Mouse (Mus musculus) stomach, embryonic 15.5 days (tissue): ENCODE results near the gene Zfp398. TPM values are rescaled to one million over a fixed set of nuclear protein-coding genes. Genes with fewer than 3 reads are reported as not detected.
A peak's percentile ranks its signal among the peaks of the same experiment; 100 is the strongest.
"Not testable (repeated sequence)": the region's sequence is repeated elsewhere in the genome, so short reads cannot be mapped to it uniquely, and the experiment has no call there.

Experiments used
- ATAC-seq: fragments of 200-750 bp; cut with Nextera tagmentation; 2 replicates; pipeline ENCODE4 v1.8.0; 2017; ENCODE audit warnings: low read depth, moderate number of reproducible peaks, moderate TSS enrichment; ENCODE audit not compliant: insufficient read depth, low FRiP score
- H3K27ac ChIP-seq: fragments of 300-500 bp; sonication (generic); 2 replicates; pipeline ENCODE4 v1.5.1; 2015; ENCODE audit warnings: mild to moderate bottlenecking, inconsistent platforms
- H3K27me3 ChIP-seq: fragments of 300-500 bp; sonication (generic); replicated peaks from 2 replicates; pipeline ENCODE4 v1.6.1; 2015; ENCODE audit warnings: inconsistent platforms
- H3K36me3 ChIP-seq: fragments of 300-500 bp; sonication (generic); 2 replicates; pipeline ENCODE4 v1.6.1; 2015; ENCODE audit warnings: inconsistent platforms
- H3K4me1 ChIP-seq: fragments of 300-500 bp; sonication (generic); 2 replicates; pipeline ENCODE4 v1.6.1; 2015; ENCODE audit warnings: inconsistent platforms
- H3K4me2 ChIP-seq: fragments of 300-500 bp; sonication (generic); 2 replicates; pipeline ENCODE4 v1.6.1; 2015; ENCODE audit warnings: mild to moderate bottlenecking, inconsistent platforms
- H3K4me3 ChIP-seq: fragments of 300-500 bp; sonication (generic); replicated peaks from 2 replicates; pipeline ENCODE4 v1.5.1; 2015; ENCODE audit warnings: inconsistent platforms
- H3K9ac ChIP-seq: fragments of 300-500 bp; sonication (generic); 2 replicates; pipeline ENCODE4 v1.6.1; 2015; ENCODE audit warnings: inconsistent platforms
- H3K9me3 ChIP-seq: fragments of 300-500 bp; sonication (generic); 2 replicates; pipeline ENCODE4 v1.6.1; 2016; ENCODE audit warnings: inconsistent platforms
- WGBS: fragments of 180-500 bp; shearing (Covaris S2); methylation state at CpG from one replicate; pipeline ENCODE4 v1.1.7; 2015; 5-methylcytosine and 5-hydroxymethylcytosine counted together
- polyA plus RNA-seq: library from polyadenylated mRNA; unstranded; fragments of >200 nt; fragmentation: Nextera tagmentation; extraction: Ambion mirVana; gene quantifications from 2 replicates; pipeline ENCODE4 v1.2.1, GENCODE M21; 2015

Gene Zfp398
- polyA plus RNA-seq, 1 experiment from 2014 or later: 9.0 TPM

DNA sequence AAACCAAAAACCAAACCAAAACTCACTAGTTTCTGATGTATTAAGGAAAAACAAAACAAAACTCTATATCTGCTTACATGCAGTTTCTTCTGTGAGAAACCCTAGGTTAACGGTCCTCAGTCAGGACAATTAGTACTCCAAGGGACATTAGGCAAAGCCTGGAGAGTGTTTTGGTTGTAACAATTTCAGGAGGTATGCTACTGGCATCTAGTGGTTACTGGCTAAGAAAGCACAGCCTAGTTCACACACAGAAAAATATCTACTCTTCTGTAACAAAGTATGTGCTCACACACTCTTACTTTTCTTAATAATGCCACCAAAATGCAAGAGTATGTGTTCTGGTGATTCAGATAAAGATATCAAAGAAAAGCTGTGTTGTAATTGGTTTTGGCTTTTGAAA, 6.5 kb upstream of the Zfp398 start:
- ATAC-seq: no peak
- H3K27ac ChIP-seq: no peak overlapping the region
- peaks cover 4% of the 10 kb centered on the region; the same call in 1 of the 2 replicates for H3K4me1 ChIP-seq
- H3K4me2 ChIP-seq: no peak overlapping the region
- H3K36me3 ChIP-seq: no peaks in the 10 kb centered on the region
- no peaks in the 10 kb centered on the region for H3K9me3 ChIP-seq
- no peak overlapping the region for H3K4me3 ChIP-seq
- WGBS: 25% methylated on average over 1 of the region's 1 CpGs
- H3K9ac ChIP-seq: no peak overlapping the region
- no peaks in the 10 kb centered on the region for H3K27me3 ChIP-seq

DNA sequence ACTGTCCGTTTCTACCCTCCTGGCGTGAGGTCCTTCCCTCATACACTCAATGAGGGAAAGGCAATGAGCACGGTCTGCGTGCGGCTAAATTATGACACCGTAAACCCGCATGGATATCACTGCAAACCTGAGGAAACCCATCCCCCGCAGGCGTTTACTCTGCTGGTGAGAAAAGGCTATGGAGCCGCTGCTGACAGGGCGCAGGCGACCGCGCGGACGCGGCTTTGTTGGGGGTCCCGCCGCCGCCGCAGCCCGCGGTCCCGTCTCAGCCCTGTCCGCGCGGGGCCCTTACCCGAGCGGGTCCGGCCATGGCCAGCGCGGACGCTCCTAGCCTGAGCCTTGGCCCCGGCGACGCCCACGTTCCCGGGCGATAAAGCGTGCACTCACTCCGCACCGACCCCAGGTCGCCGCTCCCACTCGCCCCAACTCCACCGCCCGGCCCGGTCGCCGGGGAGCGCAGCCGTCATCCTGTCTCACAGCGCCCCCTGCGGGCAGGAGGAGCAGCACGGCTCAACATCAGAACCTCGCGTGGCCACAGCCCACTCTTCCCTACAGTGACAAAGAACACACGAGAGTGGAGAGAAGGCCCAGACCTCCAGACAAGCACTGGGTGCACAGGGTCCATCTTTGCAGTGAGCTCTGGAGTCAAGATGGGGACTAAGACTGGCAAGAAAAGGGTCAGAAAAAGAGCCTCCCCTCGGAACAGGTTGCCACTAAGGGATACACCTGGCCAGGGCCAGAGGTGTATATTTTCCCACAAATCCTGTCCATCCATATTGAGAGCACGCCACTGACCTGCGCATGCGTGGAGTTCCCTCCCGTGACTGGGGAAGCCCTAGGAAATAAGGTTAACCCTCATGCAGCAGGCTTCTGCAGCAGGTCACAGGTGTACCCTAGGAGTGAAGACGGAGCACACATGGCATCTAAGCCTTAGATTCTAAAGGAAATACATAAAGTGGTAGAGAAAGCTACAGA, 5.1 kb upstream of the Zfp398 start, which contains the start of gene Zfp786:
Gene Zfp786, minus strand, starts transcription at position 764 of the 975 bp plus-strand sequence.
- peak within 1 kb of the TSS; percentile 94 for H3K9ac ChIP-seq
- peak; percentile 88 for ATAC-seq
- 2% methylated on average over 62 of the region's 64 CpGs for WGBS

DNA sequence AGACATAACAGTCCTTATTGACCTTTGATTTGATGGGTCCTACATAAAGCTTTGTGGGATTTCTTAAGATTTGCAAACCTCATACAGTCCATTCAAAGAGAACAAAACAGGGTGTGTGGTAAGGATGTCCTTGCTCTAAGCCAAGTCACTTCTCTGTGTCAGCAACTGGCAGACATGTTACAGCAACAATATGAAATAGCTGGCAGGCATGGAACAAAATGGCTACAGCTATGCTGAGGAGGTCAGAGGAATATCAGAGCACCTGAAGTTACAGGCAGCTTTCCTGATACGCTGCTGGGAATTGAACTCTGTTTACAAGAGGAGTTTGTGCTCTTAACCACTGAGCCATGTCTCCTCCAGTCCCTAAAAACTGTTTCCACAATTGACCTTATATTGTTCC, 3.2 kb upstream of the Zfp398 start:
- no peaks in the 10 kb centered on the region for H3K9me3 ChIP-seq
- no peak for ATAC-seq
- WGBS: 79% methylated on average over 1 of the region's 1 CpGs
- H3K4me2 ChIP-seq: no peak overlapping the region
- no peaks in the 10 kb centered on the region for H3K36me3 ChIP-seq
- no peaks in the 10 kb centered on the region for H3K27me3 ChIP-seq
- no peak overlapping the region for H3K27ac ChIP-seq
- H3K4me1 ChIP-seq: peaks cover 4% of the 10 kb centered on the region
- no peak overlapping the region for H3K9ac ChIP-seq
- H3K4me3 ChIP-seq: no peak overlapping the region

More for the DNA sequence above, 5.1 kb upstream of the Zfp398 start, which contains the start of gene Zfp786:
- Histone ChIP-seq H3K4me2 (peak within 1 kb of the TSS; percentile 54), H3K9me3 (no peaks in the 10 kb centered on the region), H3K4me1 (peaks cover 4% of the 10 kb centered on the region; the same call in 1 of the 2 replicates), H3K4me3 (peak within 1 kb of the TSS; percentile 98), H3K27me3 (no peaks in the 10 kb centered on the region), H3K27ac (peak within 1 kb of the TSS; percentile 84), H3K36me3 (no peaks in the 10 kb centered on the region)

DNA sequence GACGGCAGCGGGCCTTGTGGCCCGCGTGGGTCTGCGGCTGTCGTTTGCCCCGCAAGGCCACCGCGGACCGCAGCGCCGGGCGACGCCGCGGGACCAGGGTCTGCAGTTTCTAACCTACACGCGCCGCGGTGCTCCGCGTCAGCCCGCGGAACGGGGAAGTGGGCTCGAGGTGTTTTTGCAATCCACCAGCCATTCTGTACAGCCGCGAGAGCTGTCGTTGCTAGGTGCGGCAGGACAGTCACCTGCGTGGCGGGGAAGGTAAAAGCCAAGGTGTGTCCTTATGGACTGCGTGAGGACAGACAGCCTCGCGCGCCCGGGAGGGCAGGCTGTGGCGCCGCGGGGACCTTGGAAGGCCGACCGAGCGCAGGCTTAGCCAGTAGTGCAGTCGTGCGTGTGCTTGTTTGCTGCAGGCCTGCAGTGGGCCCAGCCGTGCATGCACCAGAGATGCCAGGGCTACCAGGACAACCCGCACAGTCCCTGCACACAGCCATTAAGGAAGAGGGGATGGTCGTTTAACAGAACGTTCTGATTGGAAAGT, 592 bp downstream of the Zfp398 start:
- Histone ChIP-seq H3K27ac (peak overlapping the region; percentile 96), H3K27me3 (no peaks in the 10 kb centered on the region), H3K4me1 (peaks cover 7% of the 10 kb centered on the region; the same call in 1 of the 2 replicates), H3K9me3 (no peaks in the 10 kb centered on the region), H3K36me3 (no peaks in the 10 kb centered on the region), H3K4me2 (peak overlapping the region; percentile 58), H3K9ac (peak overlapping the region; percentile 81), H3K4me3 (peak overlapping the region; percentile 69)
- peak; percentile 73 for ATAC-seq
- under 1% methylated on average over 49 of the region's 49 CpGs for WGBS

DNA sequence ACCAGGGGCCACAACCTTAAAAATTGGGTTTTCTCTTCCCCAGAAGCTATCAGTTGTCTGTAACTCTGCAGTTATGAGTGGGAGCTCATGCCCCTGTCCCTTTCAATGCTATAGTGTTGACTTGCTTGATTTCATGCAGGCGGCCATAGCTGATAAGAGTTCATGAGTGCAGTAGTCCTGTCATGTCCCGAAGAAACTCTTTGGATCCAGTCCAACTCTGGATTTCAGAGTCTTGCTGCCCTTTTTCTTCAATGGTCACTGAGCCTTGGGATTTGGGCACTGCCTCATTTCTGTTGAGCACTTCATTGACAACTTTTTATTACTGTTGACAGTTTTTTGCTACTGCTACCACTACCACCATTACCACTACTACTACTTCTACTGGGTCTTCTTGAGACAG, 2.2 kb downstream of the Zfp398 start:
- no peak overlapping the region for H3K9ac ChIP-seq
- H3K36me3 ChIP-seq: no peaks in the 10 kb centered on the region
- no peak for ATAC-seq
- H3K27me3 ChIP-seq: no peaks in the 10 kb centered on the region
- peaks cover 7% of the 10 kb centered on the region; the same call in 1 of the 2 replicates for H3K4me1 ChIP-seq
- no peak overlapping the region for H3K4me3 ChIP-seq
- no peak overlapping the region for H3K4me2 ChIP-seq
- H3K9me3 ChIP-seq: no peaks in the 10 kb centered on the region
- H3K27ac ChIP-seq: no peak overlapping the region
- 64% methylated on average over 2 of the region's 2 CpGs for WGBS

DNA sequence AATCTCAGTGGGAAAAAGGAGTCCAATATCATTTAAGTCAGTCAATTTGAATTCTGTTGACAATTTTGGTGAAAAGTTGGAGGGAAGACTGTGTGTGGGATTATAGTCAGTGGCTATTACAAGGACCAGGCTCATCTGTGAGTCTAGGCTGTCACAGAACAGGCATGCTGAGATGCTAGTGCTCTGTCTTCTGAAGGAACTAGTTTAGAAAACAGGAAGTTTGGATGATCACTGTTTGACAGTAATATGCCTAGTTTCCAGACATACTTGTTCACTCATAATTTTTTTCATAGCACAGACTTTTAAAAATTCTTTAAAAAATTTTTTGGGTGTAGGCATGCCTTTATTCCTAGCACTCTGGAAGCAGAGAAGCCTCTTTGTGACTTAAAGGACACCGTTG, 5.6 kb downstream of the Zfp398 start:
- Histone ChIP-seq H3K9ac (no peak overlapping the region), H3K27ac (no peak overlapping the region), H3K27me3 (no peaks in the 10 kb centered on the region), H3K4me2 (no peak overlapping the region), H3K4me3 (no peak overlapping the region), H3K4me1 (peaks cover 7% of the 10 kb centered on the region; the same call in 1 of the 2 replicates), H3K9me3 (no peaks in the 10 kb centered on the region), H3K36me3 (no peaks in the 10 kb centered on the region)
- ATAC-seq: no peak
- 90% methylated on average over 1 of the region's 1 CpGs for WGBS

DNA sequence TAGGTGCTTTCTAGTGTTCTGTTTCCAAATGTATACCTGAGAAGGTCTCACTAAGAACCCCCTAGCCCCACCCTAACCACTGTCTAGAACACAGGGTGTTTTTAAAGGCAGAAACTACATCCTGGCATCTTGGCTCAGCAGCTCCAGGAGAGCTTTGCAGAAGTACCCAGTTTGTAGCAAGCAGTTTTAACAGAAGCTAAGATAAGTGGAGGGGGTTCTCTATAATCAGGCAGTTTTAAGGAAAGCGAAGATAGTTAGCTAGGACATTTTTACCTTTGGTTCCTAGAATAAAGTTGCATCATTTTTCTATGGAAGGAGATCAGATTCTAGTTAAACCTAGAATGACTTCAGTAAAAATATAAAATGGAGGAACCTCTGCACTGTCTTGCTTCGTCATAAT, 6.4 kb downstream of the Zfp398 start:
- Histone ChIP-seq H3K27me3 (no peaks in the 10 kb centered on the region), H3K4me2 (no peak overlapping the region), H3K9me3 (no peaks in the 10 kb centered on the region), H3K9ac (no peak overlapping the region), H3K36me3 (no peaks in the 10 kb centered on the region), H3K4me3 (no peak overlapping the region), H3K27ac (no peak overlapping the region), H3K4me1 (peaks cover 7% of the 10 kb centered on the region; the same call in 1 of the 2 replicates)
- 95% methylated on average over 2 of the region's 2 CpGs for WGBS
- no peak for ATAC-seq

DNA sequence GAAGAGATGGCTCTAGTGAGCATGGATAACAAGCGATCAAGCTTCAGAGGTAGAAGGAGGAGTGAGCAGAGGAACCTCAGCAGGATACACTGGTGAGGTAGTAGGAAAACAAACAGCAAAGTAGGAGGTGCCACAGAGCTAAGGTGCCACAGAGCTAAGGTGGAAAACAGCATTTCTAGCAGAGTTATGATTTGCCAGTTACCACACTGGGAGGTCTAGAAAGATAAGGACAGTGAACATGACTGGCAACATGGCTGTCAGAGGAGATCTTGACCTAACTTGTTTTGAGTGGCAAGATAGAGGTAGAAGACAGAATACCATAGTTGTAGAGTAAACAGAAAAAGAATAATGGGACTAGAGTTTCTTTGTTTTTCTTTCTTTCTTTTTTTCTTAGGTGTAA, 6.9 kb downstream of the Zfp398 start:
- Histone ChIP-seq H3K9me3 (no peaks in the 10 kb centered on the region), H3K4me2 (no peak overlapping the region), H3K36me3 (no peaks in the 10 kb centered on the region), H3K4me3 (no peak overlapping the region), H3K9ac (no peak overlapping the region), H3K27me3 (no peaks in the 10 kb centered on the region), H3K4me1 (peaks cover 7% of the 10 kb centered on the region; the same call in 1 of the 2 replicates), H3K27ac (no peak overlapping the region)
- 94% methylated on average over 1 of the region's 1 CpGs for WGBS
- no peak for ATAC-seq

DNA sequence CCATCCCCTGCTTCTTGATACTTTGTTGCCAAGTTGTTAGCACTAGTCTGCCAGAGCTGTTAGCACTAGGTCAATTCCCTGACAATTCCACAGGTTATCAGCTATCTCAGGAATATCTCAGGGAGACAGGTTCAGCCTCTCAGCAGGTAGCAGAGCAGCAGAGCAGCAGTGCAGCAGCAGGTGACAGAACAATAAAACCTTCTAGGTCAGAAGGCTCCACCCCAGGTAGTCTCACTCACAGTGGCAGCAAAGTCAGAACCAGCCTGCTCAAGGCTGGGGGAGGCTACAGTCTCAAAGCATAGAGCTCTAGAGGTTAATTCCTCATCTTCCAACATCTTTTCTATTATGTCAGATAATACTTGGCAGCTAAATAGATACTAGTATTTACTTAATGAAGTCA, 10.3 kb downstream of the Zfp398 start:
- H3K27me3 ChIP-seq: no peaks in the 10 kb centered on the region
- H3K4me1 ChIP-seq: no peaks in the 10 kb centered on the region
- H3K9me3 ChIP-seq: no peaks in the 10 kb centered on the region
- H3K36me3 ChIP-seq: no peaks in the 10 kb centered on the region
- no peak overlapping the region for H3K9ac ChIP-seq
- H3K4me2 ChIP-seq: no peak overlapping the region
- no peak overlapping the region for H3K27ac ChIP-seq
- ATAC-seq: no peak
- no peak overlapping the region for H3K4me3 ChIP-seq

DNA sequence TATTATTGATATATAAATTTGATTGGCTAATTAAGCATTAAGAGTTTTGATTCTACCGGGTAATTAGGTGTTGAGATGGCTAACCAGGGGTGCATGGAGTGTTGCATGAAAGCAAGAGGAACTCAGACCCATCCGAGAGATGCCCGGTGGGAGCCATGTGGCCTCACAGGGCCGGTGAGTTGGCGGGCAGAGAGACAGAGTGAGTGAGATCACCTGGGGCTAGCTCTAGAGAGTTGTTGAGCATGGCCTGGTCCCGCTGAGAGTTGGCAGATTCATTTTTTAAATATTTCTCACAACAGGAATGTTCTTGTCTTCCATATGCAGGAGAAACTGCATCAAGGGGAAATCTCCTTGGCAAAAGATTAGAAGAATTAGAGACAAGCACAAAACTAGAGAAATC, 21.8 kb downstream of the Zfp398 start:
- Histone ChIP-seq H3K9me3 (no peaks in the 10 kb centered on the region), H3K4me2 (no peak overlapping the region), H3K9ac (no peak overlapping the region), H3K27me3 (no peaks in the 10 kb centered on the region), H3K36me3 (peaks cover 7% of the 10 kb centered on the region; the same call in 1 of the 2 replicates), H3K27ac (no peak overlapping the region), H3K4me3 (no peak overlapping the region), H3K4me1 (no peaks in the 10 kb centered on the region)
- no peak for ATAC-seq
- WGBS: 87% methylated on average over 6 of the region's 6 CpGs

DNA sequence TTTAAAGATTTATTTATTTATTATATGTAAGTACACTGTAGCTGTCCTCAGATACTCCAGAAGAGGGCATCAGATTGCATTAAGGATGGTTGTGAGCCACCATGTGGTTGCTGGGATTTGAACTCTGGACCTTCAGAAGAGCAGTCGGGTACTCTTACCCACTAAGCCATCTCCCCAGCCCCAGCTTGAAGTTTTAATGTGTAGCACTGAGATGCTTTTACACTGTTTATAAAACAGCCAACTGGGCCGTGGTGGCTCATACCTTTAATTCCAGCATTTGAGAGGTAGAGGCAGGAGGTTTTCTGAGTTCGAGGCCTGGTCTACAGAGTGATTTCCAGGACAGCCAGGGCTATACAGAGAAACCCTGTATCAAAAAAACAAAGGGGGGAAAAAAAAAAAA, 22.3 kb downstream of the Zfp398 start:
- not testable (repeated sequence) for ATAC-seq, H3K27ac ChIP-seq, H3K9me3 ChIP-seq, H3K27me3 ChIP-seq, H3K4me1 ChIP-seq, H3K4me3 ChIP-seq, H3K9ac ChIP-seq, H3K4me2 ChIP-seq, H3K36me3 ChIP-seq
- 85% methylated on average over 3 of the region's 3 CpGs for WGBS

DNA sequence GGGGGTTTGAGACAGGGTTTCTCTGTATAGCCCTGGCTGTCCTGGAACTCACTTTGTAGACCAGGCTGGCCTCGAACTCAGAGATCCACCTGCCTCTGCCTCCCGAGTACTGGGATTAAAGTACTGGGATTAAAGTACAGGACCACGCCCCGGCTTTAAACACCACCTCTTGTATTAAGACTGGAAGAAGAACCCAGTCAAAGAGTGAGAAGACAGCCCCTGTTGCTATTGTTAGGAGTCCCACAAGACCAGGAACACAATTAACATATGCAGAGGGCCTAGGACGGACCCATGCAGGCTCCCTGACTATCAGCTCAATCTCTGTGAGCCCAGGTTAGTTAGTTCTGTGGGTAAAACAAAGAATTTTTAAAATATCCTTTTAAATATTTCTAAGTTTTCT, 36.8 kb downstream of the Zfp398 start:
- ATAC-seq: no peak
- no peaks in the 10 kb centered on the region for H3K27me3 ChIP-seq

More for the DNA sequence above, 36.8 kb downstream of the Zfp398 start:
- Histone ChIP-seq H3K4me1 (no peaks in the 10 kb centered on the region), H3K27ac (no peak overlapping the region), H3K9ac (no peak overlapping the region), H3K9me3 (no peaks in the 10 kb centered on the region), H3K4me2 (no peak overlapping the region), H3K4me3 (no peak overlapping the region), H3K36me3 (peaks cover 6% of the 10 kb centered on the region; the same call in 1 of the 2 replicates)
- WGBS: 84% methylated on average over 5 of the region's 5 CpGs
